Comparison of ENCODE assay signal across 8 mouse cellular contexts in the genomic region with DNA sequence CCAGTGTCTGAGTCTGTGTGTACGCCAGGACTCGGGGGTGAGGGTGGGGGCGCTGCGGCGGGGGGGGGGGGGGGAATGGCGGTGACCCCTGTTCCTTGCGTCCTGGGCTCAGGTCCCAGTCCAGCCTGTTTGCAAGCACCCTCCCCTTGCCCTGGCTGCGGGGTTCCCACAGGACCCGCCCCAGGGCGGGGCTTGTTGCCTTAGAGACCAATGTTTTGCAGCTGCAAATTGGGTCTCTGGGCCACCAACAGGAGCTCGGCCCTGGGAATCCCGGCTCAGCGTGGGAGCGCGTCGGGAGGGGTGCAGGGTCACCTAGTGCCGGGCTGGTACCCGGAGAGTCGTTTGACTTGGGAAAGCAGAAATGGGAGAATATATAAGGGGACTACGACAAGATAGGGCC. TPM values are rescaled to one million over a fixed set of nuclear protein-coding genes. Genes with fewer than 3 reads are reported as not detected.
DNase-seq lines count a peak whose midpoint lies in the region; ATAC-seq lines count a peak whose summit lies in the region.

No protein-coding gene starts in this region.

- peak; percentile 76 for ATAC-seq in intestine, embryonic 16.5 days
- ATAC-seq in limb, embryonic 15.5 days (ENCODE audit: insufficient number of reproducible peaks, low FRiP score, low TSS enrichment, low read depth), result peak; percentile 30; the same call in 1 of the 2 replicates
- ATAC-seq in midbrain, embryonic 16.5 days, result peak; percentile 29

- H3K4me1 ChIP-seq in embryonic facial prominence, embryonic 10.5 days, result peaks cover 31% of the 10 kb centered on the region
- H3K4me1 ChIP-seq in intestine, embryonic 16.5 days (ENCODE audit: control insufficient read depth, insufficient read depth, low read length), result peaks cover 11% of the 10 kb centered on the region
- peaks cover 23% of the 10 kb centered on the region for H3K4me1 ChIP-seq in limb, embryonic 15.5 days
- peaks cover 15% of the 10 kb centered on the region for H3K4me1 ChIP-seq in midbrain, embryonic 16.5 days (ENCODE audit: control insufficient read depth, insufficient read depth, low read length)

- H3K27me3 ChIP-seq in embryonic facial prominence, embryonic 10.5 days (replicated peaks; ENCODE audit: low read depth, poor library complexity, severe bottlenecking), result peaks cover 40% of the 10 kb centered on the region
- peaks cover 6% of the 10 kb centered on the region; the same call in 1 of the 2 replicates for H3K27me3 ChIP-seq in intestine, embryonic 16.5 days (replicated peaks; ENCODE audit: control insufficient read depth, insufficient read depth, low read length)
- H3K27me3 ChIP-seq in limb, embryonic 15.5 days, result peaks cover 4% of the 10 kb centered on the region; the same call in 1 of the 2 replicates
- no peaks in the 10 kb centered on the region for H3K27me3 ChIP-seq in midbrain, embryonic 16.5 days (ENCODE audit: control insufficient read depth, insufficient read depth, low read depth, low read length)

- peak overlapping the region; percentile 58 for H3K4me3 ChIP-seq in embryonic facial prominence, embryonic 10.5 days
- peak overlapping the region; percentile 52 for H3K4me3 ChIP-seq in intestine, embryonic 16.5 days (ENCODE audit: low read length)
- H3K4me3 ChIP-seq in limb, embryonic 15.5 days, result peak overlapping the region; percentile 42
- H3K4me3 ChIP-seq in midbrain, embryonic 16.5 days (ENCODE audit: low read depth, low read length), result peak overlapping the region; percentile 45

- DNase-seq in A20 (ENCODE audit: low read depth, low spot score), result peak; percentile 85
- DNase-seq in adrenal gland, adult 2 months, result peak; percentile 94
- DNase-seq in embryonic facial prominence, embryonic 10.5 days (ENCODE audit: low spot score), result peak; percentile 93
- DNase-seq in heart, adult 11 months, result peak; percentile 99
- DNase-seq in spleen, postnatal 4 days (ENCODE audit: low spot score in 2 of 2), result peak; percentile 57 to 76

- under 1% methylated on average over 20 of the region's 20 CpGs for WGBS in embryonic facial prominence, embryonic 10.5 days
- WGBS in intestine, embryonic 16.5 days, result under 1% methylated on average over 18 of the region's 20 CpGs
- under 1% methylated on average over 19 of the region's 20 CpGs for WGBS in limb, embryonic 15.5 days
- WGBS in midbrain, embryonic 16.5 days, result 1% methylated on average over 19 of the region's 20 CpGs

- H3K9ac ChIP-seq in intestine, embryonic 16.5 days (ENCODE audit: low read depth, low read length), result peak overlapping the region; percentile 55
- no peak overlapping the region for H3K9ac ChIP-seq in limb, embryonic 15.5 days
- no peak overlapping the region for H3K9ac ChIP-seq in midbrain, embryonic 16.5 days (ENCODE audit: low read depth, low read length)

- no peaks in the 10 kb centered on the region for H3K36me3 ChIP-seq in embryonic facial prominence, embryonic 10.5 days (replicated peaks)
- H3K36me3 ChIP-seq in intestine, embryonic 16.5 days (ENCODE audit: control insufficient read depth, insufficient read depth, low read length), result no peaks in the 10 kb centered on the region
- no peaks in the 10 kb centered on the region for H3K36me3 ChIP-seq in limb, embryonic 15.5 days
- H3K36me3 ChIP-seq in midbrain, embryonic 16.5 days (ENCODE audit: control insufficient read depth, insufficient read depth, low read length), result no peaks in the 10 kb centered on the region

- H3K9me3 ChIP-seq in embryonic facial prominence, embryonic 10.5 days, result no peaks in the 10 kb centered on the region
- H3K9me3 ChIP-seq in intestine, embryonic 16.5 days (ENCODE audit: control insufficient read depth, low read length), result no peaks in the 10 kb centered on the region
- H3K9me3 ChIP-seq in limb, embryonic 15.5 days, result no peaks in the 10 kb centered on the region
- no peaks in the 10 kb centered on the region for H3K9me3 ChIP-seq in midbrain, embryonic 16.5 days (replicated peaks; ENCODE audit: control insufficient read depth, low read length, poor library complexity, severe bottlenecking)

- H3K27ac ChIP-seq in embryonic facial prominence, embryonic 10.5 days (replicated peaks), result peak overlapping the region; percentile 78
- peak overlapping the region; percentile 75 for H3K27ac ChIP-seq in intestine, embryonic 16.5 days (ENCODE audit: low read length)
- peak overlapping the region; percentile 82 for H3K27ac ChIP-seq in limb, embryonic 15.5 days
- H3K27ac ChIP-seq in midbrain, embryonic 16.5 days (ENCODE audit: low read length), result peak overlapping the region; percentile 14; the same call in 1 of the 2 replicates

- peak overlapping the region; percentile 77 for H3K4me2 ChIP-seq in intestine, embryonic 16.5 days (ENCODE audit: low read depth, low read length)
- peak overlapping the region; percentile 64 for H3K4me2 ChIP-seq in limb, embryonic 15.5 days
- peak overlapping the region; percentile 80 for H3K4me2 ChIP-seq in midbrain, embryonic 16.5 days (ENCODE audit: low read length)

RNA-seq across cellular contexts. Expression of a gene that starts 16.5 kb away (rescaled TPM):
- 10 to 100 TPM in 1 of 2 experiments, 1 to 10 TPM in 1; 5.8 to 34.5 TPM for total RNA-seq in adrenal gland, adult 2 months (2021)
- 2.6 and 3.2 TPM in 2 replicates for polyA plus RNA-seq in adrenal gland, adult 2 months (2012; rRNA removed)
- 0.09 TPM in 1 of 2 replicates, not detected in the other for polyA plus RNA-seq in embryonic facial prominence, embryonic 10.5 days (2016; fragmentation: Nextera tagmentation; extraction: Ambion mirVana)
- polyA plus RNA-seq in intestine, embryonic 16.5 days (2015; fragmentation: Nextera tagmentation; extraction: Ambion mirVana), result 0.10 and 0.21 TPM in 2 replicates
- polyA plus RNA-seq in limb, embryonic 15.5 days (2015; fragmentation: Nextera tagmentation; extraction: Ambion mirVana), result 0.29 and 0.41 TPM in 2 replicates
- 0.06 TPM in 2 replicates for polyA plus RNA-seq in midbrain, embryonic 16.5 days (2015; fragmentation: Nextera tagmentation; extraction: Ambion mirVana)

RNA-seq across cellular contexts. Expression of a gene that starts 18.2 kb away (rescaled TPM):
- 10 to 100 TPM; 36.5 to 40.8 TPM for total RNA-seq in adrenal gland, adult 2 months (2021)
- polyA plus RNA-seq in adrenal gland, adult 2 months (2012; rRNA removed), result 36.3 and 37.8 TPM in 2 replicates
- polyA plus RNA-seq in embryonic facial prominence, embryonic 10.5 days (2016; fragmentation: Nextera tagmentation; extraction: Ambion mirVana), result 102 and 107 TPM in 2 replicates
- 45.8 and 51.3 TPM in 2 replicates for polyA plus RNA-seq in intestine, embryonic 16.5 days (2015; fragmentation: Nextera tagmentation; extraction: Ambion mirVana)
- polyA plus RNA-seq in limb, embryonic 15.5 days (2015; fragmentation: Nextera tagmentation; extraction: Ambion mirVana), result 75.7 and 75.9 TPM in 2 replicates
- 80.1 and 82.4 TPM in 2 replicates for polyA plus RNA-seq in midbrain, embryonic 16.5 days (2015; fragmentation: Nextera tagmentation; extraction: Ambion mirVana)

RNA-seq across cellular contexts. Expression of a gene that starts 32.9 kb away (rescaled TPM):
- 10 to 100 TPM; 13.2 to 13.3 TPM for total RNA-seq in adrenal gland, adult 2 months (2021)
- 12.3 and 21.5 TPM in 2 replicates for polyA plus RNA-seq in adrenal gland, adult 2 months (2012; rRNA removed)
- 26.8 and 28.9 TPM in 2 replicates for polyA plus RNA-seq in embryonic facial prominence, embryonic 10.5 days (2016; fragmentation: Nextera tagmentation; extraction: Ambion mirVana)
- 19.1 and 24.3 TPM in 2 replicates for polyA plus RNA-seq in intestine, embryonic 16.5 days (2015; fragmentation: Nextera tagmentation; extraction: Ambion mirVana)
- polyA plus RNA-seq in limb, embryonic 15.5 days (2015; fragmentation: Nextera tagmentation; extraction: Ambion mirVana), result 32.9 and 34.2 TPM in 2 replicates
- polyA plus RNA-seq in midbrain, embryonic 16.5 days (2015; fragmentation: Nextera tagmentation; extraction: Ambion mirVana), result 24.1 and 24.6 TPM in 2 replicates

RNA-seq across cellular contexts. Expression of a gene that starts 33.2 kb away (rescaled TPM):
- total RNA-seq in adrenal gland, adult 2 months (2021), result 1 to 10 TPM; 6.5 to 8.3 TPM
- polyA plus RNA-seq in adrenal gland, adult 2 months (2012; rRNA removed), result 16.9 and 20.2 TPM in 2 replicates
- 6.9 and 7.1 TPM in 2 replicates for polyA plus RNA-seq in embryonic facial prominence, embryonic 10.5 days (2016; fragmentation: Nextera tagmentation; extraction: Ambion mirVana)
- polyA plus RNA-seq in intestine, embryonic 16.5 days (2015; fragmentation: Nextera tagmentation; extraction: Ambion mirVana), result 3.1 and 4.2 TPM in 2 replicates
- polyA plus RNA-seq in limb, embryonic 15.5 days (2015; fragmentation: Nextera tagmentation; extraction: Ambion mirVana), result 20.0 and 24.8 TPM in 2 replicates
- 2.0 and 2.8 TPM in 2 replicates for polyA plus RNA-seq in midbrain, embryonic 16.5 days (2015; fragmentation: Nextera tagmentation; extraction: Ambion mirVana)

RNA-seq across cellular contexts. Expression of a gene that starts 43.9 kb away (rescaled TPM):
- total RNA-seq in adrenal gland, adult 2 months (2021), result 1 to 10 TPM; 4.2 to 7.4 TPM
- polyA plus RNA-seq in adrenal gland, adult 2 months (2012; rRNA removed), result 14.6 and 19.4 TPM in 2 replicates
- 16.6 and 18.8 TPM in 2 replicates for polyA plus RNA-seq in embryonic facial prominence, embryonic 10.5 days (2016; fragmentation: Nextera tagmentation; extraction: Ambion mirVana)
- polyA plus RNA-seq in intestine, embryonic 16.5 days (2015; fragmentation: Nextera tagmentation; extraction: Ambion mirVana), result 10.3 and 11.8 TPM in 2 replicates
- polyA plus RNA-seq in limb, embryonic 15.5 days (2015; fragmentation: Nextera tagmentation; extraction: Ambion mirVana), result 21.4 and 48.2 TPM in 2 replicates
- polyA plus RNA-seq in midbrain, embryonic 16.5 days (2015; fragmentation: Nextera tagmentation; extraction: Ambion mirVana), result 111 and 114 TPM in 2 replicates

Comparison
In these comparisons a context has a peak if more than half of its experiments do, and no peak if none do; other contexts are left out.
1. Peak in every context shown above with its lines: DNase-seq, ATAC-seq, H3K4me3 ChIP-seq and H3K27ac ChIP-seq.
2. H3K27ac ChIP-seq: peak in every context shown above with its lines; median percentile 82 in limb, embryonic 15.5 days; 78 in embryonic facial prominence, embryonic 10.5 days; 75 in intestine, embryonic 16.5 days; 14 in midbrain, embryonic 16.5 days.